Mouse (Mus musculus) Patski (cell line): ENCODE data around the gene Il2ra. TPM values are rescaled to one million over a fixed set of nuclear protein-coding genes. Genes with fewer than 3 reads are reported as not detected.

ENCODE experiments used
- ATAC-seq: fragments of 100-300 bp; one replicate; pipeline ENCODE4 v1.8.0; 2021
- CTCF ChIA-PET: fragments of 350-600 bp; sonication (Branson Sonifier 250); formaldehyde crosslinking; loops from one replicate; lab custom pipeline; 2022; ENCODE audit warnings: inconsistent platforms; lab: Charles Lee
- POLR2A ChIA-PET: fragments of 350-600 bp; sonication (Branson Sonifier 250); formaldehyde crosslinking; loops from one replicate; lab custom pipeline; 2022; ENCODE audit warnings: antibody characterized with exemption, inconsistent platforms; lab: Charles Lee
- DNase-seq: peaks from one replicate; pipeline ENCODE4 v3.0.0-alpha.2; 2011; ENCODE audit warnings: low read depth, low spot score
- H3K27me3 ChIP-seq: fragments of 371-371 bp; one replicate; pipeline ENCODE4 v1.5.1; 2021
- CTCF ChIP-seq: fragments of 100-300 bp; IDR thresholded peaks from one replicate; pipeline ENCODE4 v1.5.1; 2021
- in situ Hi-C: fragments of 300-500 bp; cut with MboI; formaldehyde crosslinking; loops from 3 replicates; pipeline ENCODE4 v1.11.1; 2018; ENCODE audit warnings: low pct_unique_long_range_greater_than_20kb, mixed read lengths
- polyA plus RNA-seq: library from polyadenylated mRNA; unstranded; gene quantifications from one replicate; pipeline ENCODE4 v1.2.3, GENCODE M21; 2021

Il2ra gene
- polyA plus RNA-seq, 1 experiment from 2014 or later, result not detected

DNA sequence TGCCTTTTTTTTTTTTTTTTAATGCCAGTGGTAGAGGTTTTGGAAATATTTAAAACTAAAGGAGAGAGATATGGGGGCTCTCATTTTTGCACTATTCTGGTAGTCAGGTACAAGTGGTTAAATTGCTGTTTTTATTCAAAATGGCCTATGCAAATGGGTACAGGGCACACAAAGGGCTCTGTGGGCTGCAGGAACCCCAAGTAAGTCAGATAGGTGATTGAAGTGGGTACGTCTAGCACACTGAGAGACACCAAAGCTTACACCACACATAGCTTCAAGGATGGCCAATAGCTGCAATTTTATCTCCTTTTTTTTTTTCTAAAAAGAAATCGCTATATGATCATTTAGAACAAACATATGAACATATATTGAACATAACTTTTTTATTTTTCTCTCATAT, 23.0 kb upstream of the Il2ra start:
- POLR2A ChIA-PET, result interaction anchor here (0.7 kb wide), 2 partner anchors 39 to 132 kb away, joined by 3 read pairs; no protein-coding TSS in a partner anchor
- peaks cover 6% of the 10 kb centered on the region for H3K27me3 ChIP-seq
- CTCF ChIA-PET, result interaction anchor here (1.8 kb wide), 1 partner anchor 17 kb away, joined by 5 read pairs; no protein-coding TSS in a partner anchor
- no peak for DNase-seq
- no peak for ATAC-seq
- in situ Hi-C loops, result no loop called here
- TF ChIP-seq CTCF, result no peak

DNA sequence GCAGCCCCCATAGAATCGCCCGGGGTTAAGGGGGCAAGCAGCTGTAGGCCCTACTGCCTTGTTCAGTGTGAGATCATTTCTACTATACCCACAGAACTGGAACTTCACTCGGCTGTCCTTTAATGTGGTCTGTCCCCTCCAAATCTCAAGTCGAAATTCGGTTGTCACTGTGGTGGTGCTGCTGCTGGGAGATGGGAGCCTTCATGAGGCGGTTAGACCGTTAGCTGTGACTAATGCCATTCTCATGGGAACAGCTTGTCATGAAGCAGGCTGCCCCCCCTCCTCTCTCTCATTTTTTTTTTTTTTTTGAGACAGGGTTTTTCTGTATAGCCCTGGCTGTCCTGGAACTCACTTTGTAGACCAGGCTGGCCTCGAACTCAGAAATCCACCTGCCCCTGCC, 19.4 kb upstream of the Il2ra start:
- DNase-seq, result no peak
- no peak for ATAC-seq
- CTCF ChIA-PET, result no interaction called here
- H3K27me3 ChIP-seq, result peaks cover 6% of the 10 kb centered on the region
- POLR2A ChIA-PET, result no interaction called here
- in situ Hi-C loops, result no loop called here
- TF ChIP-seq CTCF, result no peak

DNA sequence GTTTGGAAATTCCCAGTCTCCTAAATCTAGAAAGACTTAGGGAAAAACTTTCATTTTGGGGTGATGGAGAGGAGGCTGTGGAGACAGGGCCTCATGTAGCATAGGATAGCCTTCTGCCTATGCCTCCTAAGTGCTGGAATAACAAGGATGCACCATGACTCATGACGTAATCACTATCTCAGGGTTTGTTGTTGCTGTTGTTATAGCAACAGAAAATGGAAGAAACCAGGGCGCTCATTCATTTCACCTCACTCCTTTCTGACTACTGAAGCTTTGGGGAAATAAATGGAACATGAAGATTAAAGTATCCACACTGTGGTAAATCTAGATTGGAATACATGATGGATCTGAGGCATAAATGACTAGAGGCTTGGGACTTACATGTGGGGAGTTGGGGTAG, 18.9 kb upstream of the Il2ra start:
- in situ Hi-C loops, result no loop called here
- ATAC-seq (no peak), DNase-seq (no peak)
- POLR2A ChIA-PET, result no interaction called here
- TF ChIP-seq CTCF, result no peak
- peaks cover 6% of the 10 kb centered on the region for H3K27me3 ChIP-seq
- CTCF ChIA-PET, result no interaction called here

DNA sequence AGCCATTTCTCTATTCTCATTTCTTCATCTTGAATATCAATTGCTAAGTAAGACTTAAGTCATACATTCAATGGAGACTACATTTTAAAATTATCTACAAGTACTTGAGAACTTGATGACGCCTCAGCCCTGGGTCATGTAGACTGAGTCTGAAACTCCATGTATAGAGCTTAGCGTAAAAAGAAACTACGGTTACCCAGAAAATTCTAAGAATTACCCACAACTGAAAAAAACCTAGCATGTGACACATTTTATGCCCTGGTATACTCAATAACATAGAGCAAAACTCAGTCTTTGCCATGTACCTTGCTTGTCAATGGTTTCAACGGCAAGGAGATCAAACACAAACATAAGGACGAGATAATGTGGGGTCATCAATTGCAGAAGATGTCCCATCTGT, 16.7 kb upstream of the Il2ra start, which contains the start of gene Gm17490:
Gene Gm17490, minus strand, starts transcription at position 375 of the 400 bp plus-strand sequence.
- DNase-seq (no peak), ATAC-seq (no peak)
- TF ChIP-seq CTCF, result no peak
- H3K27me3 ChIP-seq, result peaks cover 13% of the 10 kb centered on the region
- ChIA-PET CTCF (no interaction called here), POLR2A (no interaction called here)
- in situ Hi-C loops, result no loop called here

DNA sequence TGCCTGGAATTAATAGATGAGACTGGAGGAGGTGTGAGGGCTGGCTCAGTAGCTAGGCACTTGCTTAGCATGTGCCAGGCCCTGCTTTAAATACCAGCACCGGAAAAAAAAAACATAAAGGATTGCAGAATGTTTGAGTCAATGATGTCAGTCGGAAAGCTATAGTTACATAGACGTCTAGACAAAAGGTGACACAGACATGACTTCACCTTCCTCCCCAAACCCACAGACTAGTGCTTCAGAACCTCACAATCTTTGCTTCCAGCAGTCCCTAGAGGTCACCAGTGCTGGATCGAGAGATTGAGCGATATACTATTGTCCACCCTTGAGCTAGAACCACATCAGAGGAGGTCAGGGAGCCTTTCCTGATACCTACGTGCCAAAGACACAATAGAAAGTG, 7.6 kb upstream of the Il2ra start:
- DNase-seq (no peak), ATAC-seq (no peak)
- POLR2A ChIA-PET, result no interaction called here
- CTCF ChIA-PET, result interaction anchor here (1.5 kb wide), 1 partner anchor 9 kb away, joined by 4 read pairs; no protein-coding TSS in a partner anchor
- TF ChIP-seq CTCF, result no peak
- H3K27me3 ChIP-seq, result peaks cover 12% of the 10 kb centered on the region
- in situ Hi-C loops, result no loop called here

DNA sequence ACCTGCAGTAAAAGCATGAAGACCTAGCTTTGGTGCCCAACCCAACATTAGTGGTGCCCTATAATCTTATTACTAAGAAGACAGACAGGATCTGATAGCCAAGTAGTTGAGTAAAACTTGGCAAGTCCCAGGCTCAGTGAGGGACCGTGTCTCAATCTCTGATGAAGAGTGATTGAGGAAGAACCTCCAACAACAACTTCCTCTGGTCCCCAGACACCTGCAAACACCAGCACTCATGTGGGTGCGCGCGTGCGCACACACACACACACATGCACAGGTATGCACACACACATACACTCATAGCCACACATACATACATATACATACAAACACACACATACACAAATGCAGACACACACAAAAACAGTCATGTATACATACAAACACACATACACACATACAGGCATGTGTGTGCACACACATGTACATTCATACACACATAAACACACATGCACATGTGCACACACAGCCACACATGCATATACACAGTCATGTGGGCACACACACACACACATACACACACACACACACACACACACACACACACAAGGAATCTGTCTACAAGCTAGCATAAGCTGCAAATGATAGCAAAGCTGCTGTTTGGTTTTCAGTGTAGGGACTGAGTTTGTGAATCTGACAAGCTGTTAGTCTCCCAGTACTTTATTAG, 7.0 kb upstream of the Il2ra start:
- DNase-seq (no peak), ATAC-seq (no peak)
- in situ Hi-C loops, result no loop called here
- no peak for TF ChIP-seq CTCF
- ChIA-PET CTCF (interaction anchor here (1.5 kb wide), 1 partner anchor 9 kb away, joined by 4 read pairs; no protein-coding TSS in a partner anchor), POLR2A (no interaction called here)
- peaks cover 8% of the 10 kb centered on the region for H3K27me3 ChIP-seq

DNA sequence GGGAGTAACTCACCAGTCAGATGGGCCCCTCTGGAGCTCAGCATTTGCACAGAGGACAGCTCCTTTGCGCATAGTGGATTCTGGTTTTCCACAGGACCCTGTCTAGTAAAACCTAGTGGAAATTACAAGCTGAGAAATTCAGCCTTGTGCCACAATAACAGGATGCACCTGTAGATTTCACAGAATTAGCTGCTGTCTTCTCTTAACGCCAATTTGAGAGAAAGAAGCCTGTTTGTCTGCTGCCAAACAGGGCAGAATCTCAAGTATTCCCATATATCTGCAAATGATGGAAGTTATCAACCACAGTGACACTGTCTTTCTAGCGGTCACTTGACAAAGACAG, 6.5 kb upstream of the Il2ra start:
- in situ Hi-C loops, result no loop called here
- TF ChIP-seq CTCF, result no peak
- ChIA-PET POLR2A (no interaction called here), CTCF (interaction anchor here (1.5 kb wide), 1 partner anchor 8 kb away, joined by 4 read pairs; no protein-coding TSS in a partner anchor)
- no peak for DNase-seq
- peaks cover 3% of the 10 kb centered on the region for H3K27me3 ChIP-seq
- ATAC-seq, result no peak

DNA sequence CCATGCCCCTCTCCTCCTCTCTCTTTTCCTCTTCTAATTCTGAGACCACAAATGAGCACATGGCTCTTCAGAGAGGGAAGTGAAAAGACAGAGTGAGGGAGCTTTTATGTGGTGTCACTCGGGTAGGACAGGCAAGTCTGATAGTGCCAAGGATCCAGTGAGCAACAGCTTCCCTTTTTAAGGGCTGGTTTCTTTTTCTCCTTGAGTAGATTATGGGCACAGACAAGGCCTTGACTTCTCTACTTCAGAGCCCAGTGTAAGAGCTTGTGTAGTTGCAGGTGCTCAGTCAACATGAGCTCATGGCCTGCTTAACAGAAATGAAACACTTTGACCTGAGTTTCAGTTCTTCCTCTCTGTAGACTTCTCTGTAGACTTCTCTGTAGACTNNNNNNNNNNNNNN, 5.5 kb upstream of the Il2ra start:
- no peak for DNase-seq
- ATAC-seq, result no peak
- ChIA-PET POLR2A (no interaction called here), CTCF (interaction anchor here (1.0 kb wide), 1 partner anchor 9 kb away, joined by 3 read pairs; no protein-coding TSS in a partner anchor)
- peaks cover 2% of the 10 kb centered on the region for H3K27me3 ChIP-seq
- in situ Hi-C loops, result no loop called here
- TF ChIP-seq CTCF, result no peak

DNA sequence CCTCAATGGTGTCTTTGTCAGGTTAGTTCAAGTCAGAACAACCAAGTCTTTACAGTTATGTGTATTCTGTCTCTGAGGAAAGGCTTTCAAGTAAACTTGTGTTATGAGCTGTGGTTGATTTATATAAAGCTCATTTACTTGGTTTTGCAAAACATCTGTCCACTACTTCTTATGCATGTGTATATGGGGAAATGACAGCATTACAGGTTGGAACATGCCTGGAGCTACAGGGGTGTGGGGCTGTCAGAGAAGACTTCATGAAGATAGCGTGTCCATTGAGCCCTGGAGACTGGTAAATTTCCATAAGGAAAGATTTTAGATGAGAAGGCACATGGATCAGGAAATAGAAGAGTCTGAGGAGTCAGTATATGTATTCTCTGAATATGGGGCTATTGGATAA, 1.4 kb downstream of the Il2ra start:
- ChIA-PET CTCF (interaction anchor here (0.9 kb wide), 1 partner anchor 8 kb away, joined by 4 read pairs; no protein-coding TSS in a partner anchor), POLR2A (interaction anchor here (0.6 kb wide), 1 partner anchor 22 kb away, joined by 3 read pairs; no protein-coding TSS in a partner anchor)
- in situ Hi-C loops, result no loop called here
- no peak for TF ChIP-seq CTCF
- DNase-seq (no peak), ATAC-seq (no peak)
- H3K27me3 ChIP-seq, result peaks cover 23% of the 10 kb centered on the region

DNA sequence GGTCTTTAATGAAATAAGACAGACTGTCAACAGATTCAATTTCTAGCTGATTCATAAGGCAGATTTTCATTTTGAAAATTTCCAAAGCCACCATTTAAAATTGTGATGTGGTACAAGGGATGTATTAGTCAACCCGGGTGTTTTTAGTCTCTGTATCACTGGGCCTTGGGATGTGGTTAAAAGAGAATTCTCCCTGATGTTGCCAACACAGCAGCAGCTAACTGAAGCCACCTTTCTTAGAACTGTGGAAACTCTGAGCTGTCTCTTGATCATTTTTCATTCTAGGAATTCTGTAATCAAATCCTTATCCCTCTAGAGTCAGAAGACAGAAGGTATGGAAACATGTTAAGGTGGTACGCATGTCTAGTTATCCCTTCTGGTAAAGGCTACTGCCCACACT, 2.7 kb downstream of the Il2ra start:
- DNase-seq (no peak), ATAC-seq (no peak)
- CTCF ChIA-PET, result interaction anchor here (0.8 kb wide), 1 partner anchor 8 kb away, joined by 3 read pairs; no protein-coding TSS in a partner anchor
- TF ChIP-seq CTCF, result no peak
- POLR2A ChIA-PET, result no interaction called here
- in situ Hi-C loops, result no loop called here
- peaks cover 23% of the 10 kb centered on the region for H3K27me3 ChIP-seq

DNA sequence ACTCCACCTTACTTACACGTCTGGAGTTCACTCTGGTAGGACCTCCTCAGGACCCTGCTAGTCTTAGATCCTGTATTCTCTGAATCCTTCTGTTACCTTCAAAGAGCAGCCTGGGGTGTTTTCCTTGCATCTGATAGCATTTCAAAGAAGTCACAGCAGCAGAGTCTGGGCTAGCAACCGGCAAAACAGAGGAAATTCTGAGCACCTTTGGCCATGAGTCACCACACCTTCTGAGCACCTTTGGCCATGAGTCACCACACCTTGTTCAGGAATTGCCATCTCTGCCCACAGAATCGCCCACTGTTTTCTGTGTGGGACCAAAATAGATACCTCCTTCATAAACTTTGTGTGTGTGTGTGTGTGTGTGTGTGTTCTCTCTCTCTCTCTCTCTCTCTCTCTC, 8.9 kb downstream of the Il2ra start:
- DNase-seq (no peak), ATAC-seq (no peak)
- in situ Hi-C loops, result no loop called here
- ChIA-PET POLR2A (no interaction called here), CTCF (interaction anchor here (0.9 kb wide), 1 partner anchor 36 kb away, joined by 3 read pairs; no protein-coding TSS in a partner anchor)
- no peak for TF ChIP-seq CTCF
- H3K27me3 ChIP-seq, result peaks cover 10% of the 10 kb centered on the region
